Mouse (Mus musculus) G1E-ER4 (cell line): Measurements from ENCODE around the gene Gm44511. TPM values are rescaled to one million over a fixed set of nuclear protein-coding genes. Genes with fewer than 3 reads are reported as not detected.

Experiments
- GATA1 ChIP-seq: IDR thresholded peaks from one replicate; pipeline ENCODE4 v1.8.0; 2012; ENCODE audit warnings: low read length, inconsistent platforms
- polyA plus RNA-seq: library from polyadenylated mRNA; stranded (reverse); fragments of >175 nt; gene quantifications from 2 replicates; pipeline ENCODE4 v1.2.3, GENCODE M21; 2012

Gene Gm44511
- polyA plus RNA-seq, 1 experiment = not detected

- no peak for TF ChIP-seq GATA1
Observed at GRCm38 (mm10) chr6:128765211-128765610, 60.9 kb downstream of the Gm44511 start.

GRCm38 (mm10) chr6:128764598-128764997 is 61.5 kb downstream of the Gm44511 start:
- no peak for TF ChIP-seq GATA1

- TF ChIP-seq GATA1 = no peak
Observed at GRCm38 (mm10) chr6:128763736-128764523, 62.2 kb downstream of the Gm44511 start.

- no peak for TF ChIP-seq GATA1
Observed at GRCm38 (mm10) chr6:128761144-128761540, 65.0 kb downstream of the Gm44511 start.

- TF ChIP-seq GATA1 = no peak
Observed at GRCm38 (mm10) chr6:128759221-128759950, 66.7 kb downstream of the Gm44511 start.

GRCm38 (mm10) chr6:128737445-128737844 is 88.7 kb downstream of the Gm44511 start:
- no peak for TF ChIP-seq GATA1

- no peak for TF ChIP-seq GATA1
Observed at GRCm38 (mm10) chr6:128736100-128736499, 90.0 kb downstream of the Gm44511 start.

GRCm38 (mm10) chr6:128734896-128735295 is 91.2 kb downstream of the Gm44511 start:
- no peak for TF ChIP-seq GATA1

GRCm38 (mm10) chr6:128733908-128734679 is 92.0 kb downstream of the Gm44511 start:
- TF ChIP-seq GATA1 = no peak

- no peak for TF ChIP-seq GATA1
Observed at GRCm38 (mm10) chr6:128732032-128732431, 94.1 kb downstream of the Gm44511 start.

Other genes with a start within 250 kb of the Gm44511 start
- gene A2ml1, start 244.7 kb downstream of the Gm44511 start, polyA plus RNA-seq = not detected in 2 replicates
- gene Klrb1a, start 202.8 kb downstream of the Gm44511 start, polyA plus RNA-seq = not detected in 2 replicates
- gene Clec2h, start 163.9 kb downstream of the Gm44511 start, polyA plus RNA-seq = not detected in 2 replicates
- gene Klrb1, start 103.3 kb downstream of the Gm44511 start, polyA plus RNA-seq = not detected in 2 replicates
- not detected in 2 replicates for gene Klrb1c, start 37.1 kb downstream of the Gm44511 start, polyA plus RNA-seq
- gene Klrb1b, start within 50 bp of the Gm44511 start, polyA plus RNA-seq = not detected in 2 replicates
- not detected in 2 replicates for gene Clec2i, start 61.3 kb upstream of the Gm44511 start, polyA plus RNA-seq
- not detected in 2 replicates for gene BC035044, start 64.8 kb upstream of the Gm44511 start, polyA plus RNA-seq
- gene Clec2g, start 108.1 kb upstream of the Gm44511 start, polyA plus RNA-seq = not detected in 2 replicates
- not detected in 2 replicates for gene Klrb1f, start 219.6 kb upstream of the Gm44511 start, polyA plus RNA-seq